Mouse (Mus musculus): ENCODE measurements around the gene Ahnak2.

The Ahnak2 gene

DNA sequence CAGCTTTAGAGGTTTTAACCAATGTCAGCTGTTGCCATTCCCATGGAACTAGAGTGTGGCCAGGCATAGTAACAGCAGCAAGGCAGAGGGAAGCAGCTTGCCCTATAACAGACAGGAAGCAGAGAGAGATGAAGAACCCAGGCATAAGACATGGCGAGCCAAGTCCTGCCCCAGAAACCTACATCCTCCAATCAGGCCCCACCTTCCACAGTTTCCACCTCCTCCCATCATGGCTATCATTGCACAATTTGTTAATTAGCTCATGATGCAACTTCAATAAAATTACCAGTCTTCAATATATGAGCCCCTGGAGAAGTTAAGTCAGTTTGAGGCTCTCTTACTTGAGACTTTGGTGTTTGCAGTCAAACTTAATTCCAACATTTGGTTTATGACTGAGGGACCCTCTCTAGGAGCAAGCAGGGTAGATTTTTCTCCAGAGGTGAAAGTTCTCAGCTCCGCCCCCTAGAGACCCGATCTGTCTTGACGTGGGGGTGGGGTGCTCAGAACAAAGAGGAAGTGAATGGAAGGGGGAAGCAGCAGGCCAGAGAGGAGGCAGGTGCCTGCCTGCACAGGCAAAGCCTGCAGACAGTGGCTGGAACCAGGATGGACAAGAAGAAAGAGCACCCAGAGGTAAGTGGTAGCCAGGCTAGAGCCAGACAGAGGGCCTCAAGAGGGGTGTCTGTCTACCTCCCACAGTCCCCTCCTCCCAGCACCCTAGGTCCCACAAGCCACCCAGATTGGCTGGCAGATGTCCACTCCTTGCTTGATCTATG is 42.1 kb downstream of the Ahnak2 start, which contains the start of gene Pld4:
TSS of gene Pld4 (plus strand) at position 502 of the 773 bp plus-strand sequence.
- no peak for DNase-seq (ENCODE audit: low spot score)

- DNase-seq (ENCODE audit: low spot score) = no peak
Observed at GRCm38 (mm10) chr12:112759471-112759870, 43.0 kb downstream of the Ahnak2 start.

GRCm38 (mm10) chr12:112757896-112758295 is 44.6 kb downstream of the Ahnak2 start:
- DNase-seq (ENCODE audit: low spot score) = no peak

DNA sequence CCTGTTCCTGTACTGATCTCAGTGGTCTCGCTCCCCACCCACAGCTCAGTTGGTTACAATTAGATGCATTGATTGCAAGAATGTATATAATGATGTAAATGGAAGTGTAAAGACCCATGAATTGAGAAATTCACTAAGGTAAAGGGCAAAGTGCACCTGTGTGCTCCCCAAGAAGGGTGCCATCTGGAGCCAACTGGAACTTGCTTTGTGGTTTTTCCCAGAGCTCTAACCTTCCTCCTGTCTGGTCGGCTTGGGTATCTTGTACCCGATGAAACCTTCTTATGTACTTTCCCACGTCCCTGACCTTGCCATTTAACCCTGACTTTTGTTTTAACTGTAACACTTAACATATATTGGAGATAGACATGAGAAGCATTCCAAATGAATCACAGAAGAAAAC is 46.6 kb downstream of the Ahnak2 start:
- DNase-seq (ENCODE audit: low spot score) = no peak

GRCm38 (mm10) chr12:112752399-112752798 is 50.1 kb downstream of the Ahnak2 start:
- no peak for DNase-seq (ENCODE audit: low spot score)

- DNase-seq (ENCODE audit: low spot score) = no peak
Observed at GRCm38 (mm10) chr12:112750976-112751375, 51.5 kb downstream of the Ahnak2 start.

GRCm38 (mm10) chr12:112747606-112747970 is 54.9 kb downstream of the Ahnak2 start:
- DNase-seq (ENCODE audit: low spot score) = no peak

GRCm38 (mm10) chr12:112746808-112747605 is 55.5 kb downstream of the Ahnak2 start:
- peak; percentile 86 for DNase-seq (ENCODE audit: low spot score)

GRCm38 (mm10) chr12:112746461-112746807 is 56.0 kb downstream of the Ahnak2 start:
- DNase-seq (ENCODE audit: low spot score) = no peak

GRCm38 (mm10) chr12:112745716-112746115 is 56.7 kb downstream of the Ahnak2 start:
- DNase-seq (ENCODE audit: low spot score) = no peak

- DNase-seq (ENCODE audit: low spot score) = no peak
Observed at GRCm38 (mm10) chr12:112744891-112745580, 57.4 kb downstream of the Ahnak2 start.

GRCm38 (mm10) chr12:112744211-112744610 is 58.2 kb downstream of the Ahnak2 start:
- no peak for DNase-seq (ENCODE audit: low spot score)

- DNase-seq (ENCODE audit: low spot score) = peak; percentile 90
Observed at GRCm38 (mm10) chr12:112743168-112743975, 59.1 kb downstream of the Ahnak2 start.

DNA sequence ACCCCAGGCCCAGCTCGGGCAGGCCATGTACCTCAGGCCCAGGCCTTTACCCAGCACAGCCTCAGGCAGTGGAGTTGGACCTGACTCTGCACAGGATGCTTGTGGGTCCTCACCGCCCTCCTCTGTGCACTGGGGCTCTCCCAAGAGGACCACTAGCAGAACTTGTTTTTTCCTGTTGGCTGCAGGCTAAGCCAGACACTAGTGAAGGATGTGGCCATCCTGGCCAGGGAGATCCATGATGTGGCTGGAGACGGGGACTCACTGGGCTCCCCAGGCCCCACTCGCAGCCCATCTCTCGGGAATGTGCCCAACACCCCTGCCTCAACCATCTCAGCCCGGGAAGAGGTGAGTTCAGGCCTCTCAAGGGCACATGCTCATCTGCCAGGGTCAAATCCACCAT is 59.7 kb downstream of the Ahnak2 start:
- no peak for DNase-seq (ENCODE audit: low spot score)

DNA sequence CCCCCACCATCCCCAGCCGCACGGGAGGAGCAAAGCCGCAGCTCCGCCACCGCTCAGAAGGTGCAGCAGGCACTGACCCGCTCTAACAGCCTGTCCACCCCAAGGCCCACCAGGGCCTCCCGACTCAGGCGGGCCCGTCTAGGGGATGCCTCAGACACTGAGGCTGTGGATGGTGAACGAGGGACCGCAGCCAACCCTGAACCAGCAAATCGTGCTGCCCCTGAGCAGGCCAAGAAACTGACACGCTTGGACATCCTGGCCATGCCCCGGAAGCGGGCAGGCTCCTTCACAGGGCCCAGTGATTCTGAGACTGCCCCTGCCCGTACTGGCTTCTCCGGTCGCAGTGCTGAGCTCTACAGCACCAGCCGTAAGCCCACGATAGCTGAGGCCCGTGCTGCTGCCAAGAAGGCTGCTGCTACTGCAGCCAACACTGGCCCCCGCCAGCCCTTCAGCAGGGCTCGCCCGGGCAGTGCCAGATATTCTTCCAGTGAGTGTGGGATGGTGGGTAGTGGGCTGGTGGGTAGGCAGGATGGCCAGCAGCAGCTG is 63.4 kb downstream of the Ahnak2 start:
- DNase-seq (ENCODE audit: low spot score) = no peak

GRCm38 (mm10) chr12:112738281-112739022 is 64.0 kb downstream of the Ahnak2 start:
- DNase-seq (ENCODE audit: low spot score) = no peak

- DNase-seq (ENCODE audit: low spot score) = no peak
Observed at GRCm38 (mm10) chr12:112737761-112738160, 64.7 kb downstream of the Ahnak2 start.

GRCm38 (mm10) chr12:112737081-112737480 is 65.4 kb downstream of the Ahnak2 start:
- no peak for DNase-seq (ENCODE audit: low spot score)

GRCm38 (mm10) chr12:112736636-112736925 is 65.9 kb downstream of the Ahnak2 start:
- no peak for DNase-seq (ENCODE audit: low spot score)

- DNase-seq (ENCODE audit: low spot score) = no peak
Observed at GRCm38 (mm10) chr12:112735896-112736635, 66.4 kb downstream of the Ahnak2 start.

Measured in retina, embryonic 14.5 days (tissue).